Mouse (Mus musculus) layer of hippocampus, adult 11-12 months (tissue): ENCODE data around the gene Nod1.

Experiments
- DNase-seq: peaks from one replicate; pipeline ENCODE4 v3.0.0; 2022; ENCODE audit warnings: low spot score

Nod1 gene

GRCm38 (mm10) chr6:54880086-54880485 is 92.3 kb downstream of the Nod1 start:
- DNase-seq = no peak

GRCm38 (mm10) chr6:54878546-54878945 is 93.9 kb downstream of the Nod1 start:
- DNase-seq = no peak

- no peak for DNase-seq
Observed at GRCm38 (mm10) chr6:54877651-54878050, 94.8 kb downstream of the Nod1 start.

GRCm38 (mm10) chr6:54876782-54877181 is 95.6 kb downstream of the Nod1 start:
- DNase-seq = no peak
